Mouse (Mus musculus) heart, postnatal 4 days (tissue): ENCODE measurements around the gene Tnfrsf1b. TPM values are rescaled to one million over a fixed set of nuclear protein-coding genes. Genes with fewer than 3 reads are reported as not detected.

Experiments used
- DNase-seq: peaks from one replicate; pipeline ENCODE4 v3.0.0; 2021
- total RNA-seq, 2 experiments: library from RNA; stranded (reverse); gene quantifications; 2 replicates each; pipeline ENCODE4 v1.2.3; 2021

The Tnfrsf1b gene
- total RNA-seq, 2 experiments from 2014 or later: 4.5 to 5.0 TPM

DNA sequence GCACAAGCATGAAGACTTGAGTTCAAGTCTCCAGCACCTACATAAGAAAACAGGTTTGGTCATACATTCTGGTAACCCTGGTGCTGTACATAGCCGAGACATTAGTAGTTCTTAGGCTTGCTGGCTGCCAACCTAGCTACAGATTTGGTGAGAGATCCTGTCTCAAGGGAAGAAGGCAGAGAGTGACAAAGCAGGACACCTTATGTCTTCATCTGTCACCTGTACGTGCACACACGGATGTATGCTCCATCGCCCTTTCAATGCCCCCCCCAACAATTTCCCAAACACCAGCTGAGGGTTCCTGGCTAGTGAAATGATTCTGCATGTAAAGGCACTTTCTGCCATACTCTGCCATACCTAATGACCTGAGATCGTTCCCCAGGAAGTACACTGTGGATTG lies 9.5 kb upstream of the Tnfrsf1b start:
- no peak for DNase-seq

DNA sequence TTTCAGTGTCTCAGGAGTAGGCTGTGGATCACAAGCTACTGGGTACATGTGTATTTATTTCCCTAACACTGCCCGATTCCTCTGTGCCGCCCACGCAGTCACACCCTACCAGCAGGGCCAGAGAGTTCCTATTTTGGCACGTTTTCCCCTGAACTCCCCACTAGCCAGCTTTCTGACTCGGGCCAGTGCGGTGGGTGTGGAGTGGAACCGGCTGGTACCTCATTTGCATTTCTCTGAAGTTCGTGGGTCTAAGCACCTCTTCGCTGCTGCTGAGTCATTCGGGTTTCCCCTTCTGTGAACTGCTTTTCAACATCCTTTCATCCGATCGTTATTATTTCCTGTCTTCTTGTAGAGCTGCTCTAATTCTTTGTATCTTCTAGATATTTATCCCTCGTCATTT lies 7.7 kb upstream of the Tnfrsf1b start:
- DNase-seq: no peak

DNA sequence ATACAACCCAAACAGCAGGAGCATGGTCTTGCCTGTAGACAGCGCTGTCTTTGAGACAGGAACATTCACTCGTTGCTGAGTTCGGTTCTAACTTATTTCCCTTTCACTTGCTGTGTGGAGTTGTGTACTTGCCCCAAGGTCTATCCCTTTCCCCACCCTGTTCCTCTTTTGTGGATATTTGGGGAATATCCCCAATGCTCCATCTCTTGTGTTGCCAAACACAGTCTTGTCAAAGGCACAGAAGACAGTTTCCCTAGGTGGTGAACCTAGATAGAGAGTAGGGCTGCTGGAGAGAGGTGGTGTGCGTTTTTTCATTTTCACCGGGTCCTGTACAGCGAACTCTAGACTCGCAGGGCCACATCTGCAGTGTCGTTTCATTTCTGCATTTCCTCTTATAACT lies 5.9 kb upstream of the Tnfrsf1b start:
- DNase-seq: no peak

DNA sequence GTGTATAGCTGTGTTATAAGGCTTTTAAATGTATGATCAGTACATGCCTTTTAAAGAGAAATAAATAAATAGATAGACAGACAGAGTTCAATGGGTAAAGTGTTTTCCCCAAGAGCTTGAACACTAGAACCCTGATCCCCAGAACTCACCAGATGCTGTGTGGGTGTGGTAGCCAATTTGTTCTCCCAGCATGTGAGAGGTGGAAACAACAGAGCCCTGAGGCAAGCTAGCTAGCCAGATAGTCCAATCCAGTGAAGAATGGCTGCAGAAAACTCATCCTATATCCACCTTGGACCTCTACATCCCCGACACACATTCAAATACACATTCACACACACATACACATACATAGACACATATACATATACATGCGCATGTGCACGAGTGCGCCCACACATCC lies 4.9 kb upstream of the Tnfrsf1b start:
- DNase-seq: no peak

DNA sequence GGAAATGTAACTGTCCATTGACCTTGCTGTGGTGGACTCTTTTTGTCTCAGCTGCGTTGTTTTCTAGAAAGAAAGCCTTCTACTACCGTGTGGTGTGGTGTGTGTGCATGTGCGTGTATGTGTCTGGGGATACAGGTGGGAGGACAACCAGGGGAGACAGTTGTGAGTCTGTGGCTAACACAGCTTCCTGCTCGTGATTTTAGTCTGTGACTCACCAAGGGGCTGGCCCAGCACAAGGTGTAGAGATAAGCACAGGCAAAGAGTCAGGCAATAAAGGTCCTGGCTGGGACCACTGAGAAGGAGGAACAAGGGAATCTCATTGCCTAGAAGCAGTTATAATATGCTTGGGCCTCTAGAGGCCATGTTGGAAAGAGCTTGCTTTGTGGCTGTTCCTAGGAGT lies 3.3 kb upstream of the Tnfrsf1b start:
- DNase-seq: no peak

DNA sequence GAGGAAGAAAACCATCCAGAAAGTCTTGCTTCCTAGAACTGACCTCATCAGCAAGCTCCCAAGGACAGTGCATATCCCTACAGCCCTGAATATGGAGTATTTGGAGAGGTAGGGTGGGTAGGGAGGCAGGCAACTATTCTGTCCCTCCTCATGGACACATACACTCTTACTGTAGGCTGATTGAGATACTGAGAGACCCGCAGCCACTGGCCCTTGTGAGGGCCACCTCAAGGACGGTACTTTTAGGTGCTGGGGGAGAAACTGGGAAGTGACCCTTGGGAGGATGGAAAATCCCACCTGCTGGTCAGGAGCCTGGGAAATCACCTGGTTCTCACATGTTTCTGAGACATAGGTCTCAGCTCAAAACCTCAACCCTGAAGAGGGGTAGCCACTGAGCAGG lies 886 bp upstream of the Tnfrsf1b start:
- DNase-seq: no peak

DNA sequence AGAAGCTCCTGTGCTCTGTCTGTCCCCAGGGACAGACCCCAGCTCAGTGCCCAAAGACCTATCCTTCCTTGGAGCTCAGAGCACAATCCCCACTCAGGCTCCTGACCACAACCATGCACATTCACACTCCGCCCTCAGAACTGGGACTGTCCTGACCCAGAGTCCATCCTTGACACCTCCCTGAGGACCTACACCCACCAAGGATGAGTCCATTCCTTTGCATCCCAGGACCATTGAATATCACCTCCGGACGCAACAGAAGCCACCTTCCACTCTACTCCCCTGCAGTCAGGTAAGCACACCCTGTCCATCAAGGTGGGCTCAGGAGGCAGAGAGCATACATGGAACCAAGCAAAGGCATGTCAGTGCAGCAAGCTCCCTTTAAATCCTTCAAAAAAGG lies 1.1 kb downstream of the Tnfrsf1b start:
- no peak for DNase-seq

DNA sequence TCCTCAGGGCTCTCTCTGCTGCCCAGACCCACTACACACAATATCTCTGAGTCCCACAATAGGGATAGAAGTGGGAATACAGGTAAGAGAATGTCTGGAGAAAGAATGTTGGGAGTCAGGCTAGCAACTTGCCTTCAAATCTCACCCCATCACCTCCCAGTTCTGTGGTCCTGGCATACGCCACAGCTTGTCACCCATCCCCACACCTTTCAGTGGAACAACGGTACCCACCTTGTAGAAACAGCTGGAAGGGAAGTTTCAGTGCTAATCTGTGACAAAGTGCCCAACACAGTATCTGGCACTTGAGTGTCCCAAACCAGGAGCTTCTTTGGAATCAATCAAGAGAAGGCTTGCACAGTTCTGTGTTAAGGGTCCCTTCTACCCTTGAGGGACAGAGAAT lies 2.0 kb downstream of the Tnfrsf1b start:
- no peak for DNase-seq

DNA sequence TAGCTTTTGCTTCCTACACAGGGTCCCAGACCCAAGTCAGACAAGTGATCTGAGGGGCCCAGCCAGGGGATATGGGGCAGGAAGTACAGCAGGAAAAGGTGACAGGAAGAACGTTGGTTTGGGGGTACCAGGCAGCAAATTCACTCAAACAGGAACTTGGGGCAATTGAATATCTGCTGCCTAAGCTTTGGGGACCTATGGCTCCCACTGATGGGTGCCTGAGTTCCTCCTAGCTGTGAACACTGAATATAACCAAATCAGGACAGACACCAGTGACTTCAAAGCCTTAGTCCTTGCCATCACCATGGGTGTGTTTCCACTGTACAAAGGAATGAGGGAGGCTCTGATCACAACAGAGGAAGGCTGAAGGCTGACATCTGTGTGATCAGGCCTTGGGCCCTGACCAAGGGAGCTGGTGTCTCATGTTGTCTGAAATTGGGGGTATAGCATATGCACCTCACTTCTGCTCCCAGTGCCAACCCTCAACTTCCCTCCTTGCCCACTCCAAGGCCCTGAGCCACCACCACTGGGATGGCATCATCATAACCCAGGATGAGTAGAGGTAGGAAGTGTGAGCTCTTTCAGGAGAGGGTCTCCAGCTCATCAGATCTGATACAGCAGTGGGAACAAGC lies 3.8 kb downstream of the Tnfrsf1b start:
- DNase-seq: no peak

DNA sequence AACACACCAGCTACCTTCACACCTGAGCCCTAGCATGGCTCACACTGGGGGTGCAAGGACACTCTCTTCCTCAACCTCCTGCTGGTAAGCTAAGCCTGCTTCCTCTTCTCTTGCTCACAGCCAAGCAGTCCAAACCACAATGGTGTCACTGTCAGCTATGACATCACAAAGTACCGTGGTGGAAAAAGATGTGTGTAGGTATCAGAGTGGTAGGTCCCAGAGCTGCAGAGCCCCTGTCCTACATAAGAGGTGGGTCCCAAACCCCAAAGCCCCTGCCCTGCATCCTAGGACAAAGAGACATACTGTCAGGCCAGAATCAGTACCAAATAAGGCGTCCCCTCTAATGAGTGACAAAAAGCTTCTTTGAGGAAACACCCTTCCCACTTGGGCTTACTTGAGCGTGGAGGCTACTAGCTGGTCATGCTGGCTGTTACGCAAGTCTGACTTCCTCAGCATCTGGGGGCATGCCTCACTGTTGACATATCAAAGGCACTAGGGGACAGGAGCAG lies 5.9 kb downstream of the Tnfrsf1b start:
- DNase-seq: no peak

DNA sequence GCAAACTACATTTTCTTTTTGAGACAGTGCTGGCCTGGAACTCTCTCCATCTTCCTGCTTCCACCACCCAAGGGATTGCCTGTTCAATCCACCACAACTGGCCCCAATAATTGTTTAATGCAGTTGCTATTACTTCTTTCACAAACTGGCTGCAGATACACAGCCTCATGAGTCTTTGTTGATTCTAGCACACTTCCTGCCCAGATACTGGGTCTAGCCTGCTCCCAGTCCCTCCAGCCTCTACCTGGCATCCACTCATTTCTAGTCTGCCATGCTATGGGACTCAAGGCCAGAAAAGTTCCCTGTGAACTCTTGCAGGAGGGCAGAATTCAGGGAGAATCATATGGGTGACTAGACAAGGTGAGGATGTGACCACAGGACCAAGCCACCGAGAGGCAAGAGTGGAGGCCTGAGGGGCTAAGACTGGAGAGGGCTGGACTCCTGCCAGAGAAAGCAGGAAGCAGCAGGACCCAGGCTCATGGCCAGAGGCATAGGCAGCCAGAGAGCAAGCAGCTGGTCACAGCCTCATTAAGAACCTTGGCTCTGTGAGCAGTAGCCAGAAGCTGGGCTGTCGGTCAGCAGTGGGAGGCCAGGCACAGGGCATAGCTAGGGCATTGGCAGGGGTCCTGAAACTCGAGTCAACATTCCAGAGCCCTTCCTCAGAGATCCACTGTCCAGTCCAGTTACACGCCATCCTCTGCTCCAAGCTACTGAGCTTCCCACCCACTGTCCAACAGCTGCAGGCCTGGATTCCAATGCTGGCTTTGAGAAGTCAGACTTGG lies 7.4 kb downstream of the Tnfrsf1b start:
- DNase-seq: peak; percentile 86

DNA sequence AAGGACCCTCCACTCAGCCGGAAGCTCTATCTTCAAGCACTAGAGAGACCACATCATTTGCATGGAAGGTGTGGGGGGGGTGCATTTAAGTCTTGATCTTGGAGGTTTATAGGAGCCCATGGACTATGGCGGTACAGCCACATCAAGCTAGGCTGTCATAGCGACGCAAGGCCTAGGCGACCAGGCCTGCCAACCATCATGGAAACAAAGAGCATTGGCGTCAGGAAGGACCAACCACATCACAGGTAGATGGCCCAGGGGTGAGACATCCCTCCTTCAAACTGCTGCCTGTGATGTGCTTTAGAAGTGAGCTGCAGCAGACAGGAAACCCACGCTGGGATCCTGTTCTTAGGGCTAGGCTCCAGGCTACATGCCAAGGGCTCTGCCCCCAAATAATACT lies 10.6 kb downstream of the Tnfrsf1b start:
- DNase-seq: no peak

DNA sequence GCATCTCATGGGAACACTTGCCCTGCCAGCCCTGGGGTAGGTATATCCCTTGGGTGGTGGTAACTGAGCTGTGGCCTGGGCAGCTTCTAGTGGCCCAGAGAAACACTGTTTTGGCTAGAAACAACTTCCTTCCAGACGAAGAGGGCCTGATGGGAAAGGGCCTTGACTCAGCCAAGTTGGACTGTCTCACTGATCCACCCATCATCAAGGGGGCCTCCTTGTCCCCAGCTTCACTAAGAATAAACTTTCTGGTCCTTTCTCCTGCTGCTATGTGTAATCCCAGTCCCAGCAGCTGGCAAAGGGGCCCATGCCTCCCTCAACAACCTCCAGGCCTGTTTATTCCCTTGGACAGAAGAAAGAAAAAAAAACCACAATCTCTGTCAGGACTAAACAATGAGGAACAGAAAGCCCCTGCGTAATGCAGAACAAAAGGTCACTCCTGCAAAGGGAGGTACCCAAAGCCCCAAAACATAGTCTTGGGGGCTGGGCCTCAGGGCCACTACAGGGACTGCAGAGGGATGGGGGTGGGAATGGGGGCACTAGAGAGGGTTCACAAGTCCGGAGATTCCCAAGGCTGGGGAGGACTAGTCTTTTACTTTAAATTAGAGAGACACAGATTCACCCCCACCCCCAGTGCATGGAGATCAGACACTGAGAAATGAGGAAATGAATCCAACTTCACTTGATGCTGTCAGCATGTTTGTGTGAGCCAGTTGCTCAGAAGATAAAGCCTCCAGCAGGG lies 13.0 kb downstream of the Tnfrsf1b start:
- no peak for DNase-seq

DNA sequence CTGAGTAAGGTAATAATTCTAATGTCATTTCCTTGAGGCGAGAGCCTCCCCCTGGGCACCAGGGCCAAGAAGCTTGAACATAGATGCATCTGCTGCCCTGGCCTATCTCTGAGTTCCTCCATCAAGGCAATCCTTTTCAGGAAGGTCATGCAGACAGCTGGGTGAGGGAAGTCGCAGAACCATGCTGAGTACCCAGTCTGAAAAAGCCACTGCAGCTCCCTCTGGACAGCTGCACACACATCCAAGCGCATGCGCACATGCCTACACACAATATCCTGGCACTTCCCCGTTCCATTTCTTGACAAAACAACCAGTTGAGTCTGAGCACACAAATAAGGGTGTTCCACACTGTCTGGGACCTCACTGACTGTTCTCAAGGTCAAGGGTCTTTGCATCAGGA lies 14.9 kb downstream of the Tnfrsf1b start:
- DNase-seq: no peak

DNA sequence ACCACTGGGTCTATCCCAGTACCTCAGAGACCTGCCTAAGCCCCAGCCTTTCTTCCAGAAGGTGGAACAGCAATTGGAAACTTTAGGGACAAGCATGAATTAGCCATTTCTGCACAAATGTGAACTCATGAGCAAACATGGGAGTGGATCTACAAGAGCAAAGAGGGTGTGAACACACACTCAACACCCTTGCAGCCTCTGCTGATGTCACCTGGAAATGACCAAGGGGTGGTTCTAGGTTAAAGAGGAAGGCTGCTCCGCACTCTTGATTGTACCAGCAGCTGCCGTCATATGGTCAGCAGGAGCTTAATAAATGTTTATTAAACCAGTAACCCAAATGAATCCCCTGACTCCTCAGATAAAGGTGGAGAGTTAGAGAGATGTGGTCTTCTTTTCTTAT lies 16.0 kb downstream of the Tnfrsf1b start:
- no peak for DNase-seq

DNA sequence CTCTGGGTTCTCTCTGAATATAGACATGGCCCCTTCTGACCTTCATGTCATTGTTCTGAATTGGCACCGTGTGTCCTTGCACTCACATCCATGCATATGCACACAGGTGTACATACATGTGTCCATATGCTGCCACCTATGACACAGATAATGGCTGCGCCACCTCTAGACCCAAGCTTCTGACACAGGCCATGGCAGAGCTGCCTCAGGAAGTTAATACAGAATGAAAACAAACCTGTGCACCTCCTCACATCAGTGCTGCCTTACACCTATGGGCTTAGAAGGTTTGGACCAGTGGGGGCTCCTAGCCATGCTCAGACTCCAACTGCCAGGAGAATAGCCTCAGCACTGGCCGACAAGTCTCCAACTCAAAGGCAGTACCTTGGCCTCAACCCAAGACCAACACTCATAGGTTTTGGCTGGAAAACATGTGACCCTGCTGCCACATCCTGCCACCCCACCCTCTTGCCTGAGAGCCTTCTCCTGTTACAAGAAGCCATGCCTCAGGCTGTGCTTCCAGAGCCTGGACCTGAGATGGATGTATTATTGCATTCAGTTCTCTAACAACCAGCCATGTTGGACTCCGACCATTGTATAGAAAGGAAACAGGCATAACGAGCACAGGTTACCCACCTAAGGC lies 17.0 kb downstream of the Tnfrsf1b start:
- peak; percentile 36 for DNase-seq

DNA sequence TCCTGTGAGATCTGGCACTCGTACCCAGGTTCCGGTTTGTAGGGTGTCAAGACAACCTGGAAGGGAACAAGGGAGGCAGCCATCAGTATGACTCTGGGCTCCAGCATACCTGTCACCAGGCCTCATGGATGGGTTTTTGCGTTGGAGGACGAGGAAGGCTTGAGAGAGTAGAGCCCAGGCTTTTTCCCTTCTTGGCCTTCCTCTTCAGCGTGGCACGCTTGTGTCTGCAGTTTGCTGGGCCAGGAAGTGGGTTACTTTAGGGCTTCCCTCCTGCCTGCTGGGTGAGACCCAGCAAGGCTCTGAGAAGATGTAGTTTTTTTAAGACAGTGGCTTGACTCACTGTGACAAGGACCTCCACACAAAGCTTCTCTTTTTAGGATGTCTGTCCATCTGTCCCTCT lies 17.6 kb downstream of the Tnfrsf1b start:
- DNase-seq: no peak

DNA sequence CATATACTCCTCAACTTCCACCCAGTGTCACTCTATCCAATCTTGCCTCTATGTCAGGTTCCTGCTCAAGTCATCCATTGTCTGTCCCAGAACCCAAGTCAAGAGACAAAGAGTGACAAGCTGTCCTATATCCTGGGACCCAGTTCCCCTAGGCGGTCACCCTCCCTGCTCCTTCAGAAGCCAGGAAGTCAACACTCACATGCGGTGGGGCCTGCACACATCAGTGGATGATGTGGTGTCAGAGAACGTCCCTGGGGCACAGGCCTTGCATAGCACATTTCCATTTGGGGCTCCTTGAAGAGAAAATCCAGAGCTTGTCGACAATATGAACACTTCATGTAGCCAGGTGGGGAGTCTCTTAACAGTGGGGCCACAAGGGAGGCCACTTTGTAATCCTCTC lies 22.1 kb downstream of the Tnfrsf1b start:
- DNase-seq: no peak

DNA sequence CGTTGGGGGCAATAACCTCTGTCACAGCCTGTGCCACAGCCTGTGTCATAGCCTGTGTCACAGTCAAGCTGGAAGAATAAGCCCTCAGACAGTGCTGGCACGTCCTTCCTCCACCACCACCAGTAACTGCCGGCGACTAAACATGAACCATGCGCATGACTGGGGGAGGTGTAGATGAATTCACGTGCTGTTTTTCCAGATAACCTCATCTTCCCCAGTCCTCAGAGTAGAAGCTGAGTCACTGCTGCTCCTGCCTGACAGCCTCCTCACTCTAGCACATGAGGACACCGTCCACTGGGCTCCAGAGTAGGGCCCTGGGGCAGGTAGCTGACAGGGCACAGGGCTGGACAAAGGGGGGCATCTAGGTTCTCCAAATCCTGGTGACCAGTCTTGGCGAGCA lies 24.6 kb downstream of the Tnfrsf1b start:
- DNase-seq: no peak

DNA sequence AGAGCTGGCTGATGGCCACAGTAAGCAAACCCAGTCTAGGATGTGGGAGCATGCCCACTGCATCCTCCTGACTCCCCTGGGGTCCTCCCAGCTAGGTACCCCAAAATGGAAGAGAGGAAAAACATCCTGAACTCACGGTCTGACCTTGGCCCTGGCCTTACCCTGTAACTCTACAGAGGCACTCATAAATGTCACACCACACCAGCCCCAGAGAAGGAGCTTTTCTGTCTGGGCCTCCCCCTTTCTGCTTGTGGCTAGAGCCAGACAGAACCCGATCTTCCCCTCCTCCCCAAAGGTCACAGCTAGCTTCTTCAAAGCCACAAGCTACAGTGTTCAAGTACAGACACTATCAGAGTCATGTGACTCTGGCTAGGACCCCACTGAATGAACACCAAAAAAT lies 25.3 kb downstream of the Tnfrsf1b start:
- no peak for DNase-seq

DNA sequence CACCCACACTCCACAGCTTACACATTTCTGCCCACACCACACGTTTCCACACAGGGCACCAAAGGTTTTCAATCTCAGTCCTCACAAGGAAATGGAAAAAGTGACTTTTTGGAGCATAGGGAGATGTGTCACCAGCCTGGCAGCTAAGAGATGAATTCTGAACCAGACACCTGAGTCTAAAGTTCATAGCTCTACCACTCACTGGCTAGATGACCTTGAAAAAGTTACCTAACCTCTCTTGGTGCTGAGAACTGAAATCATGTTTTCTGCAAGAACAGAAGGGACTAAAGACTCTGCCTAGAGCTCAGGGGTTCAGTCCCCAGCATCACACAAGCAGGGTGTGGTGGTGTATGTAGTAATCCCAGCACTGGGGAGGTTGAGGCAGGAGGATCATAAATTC lies 26.7 kb downstream of the Tnfrsf1b start:
- no peak for DNase-seq

DNA sequence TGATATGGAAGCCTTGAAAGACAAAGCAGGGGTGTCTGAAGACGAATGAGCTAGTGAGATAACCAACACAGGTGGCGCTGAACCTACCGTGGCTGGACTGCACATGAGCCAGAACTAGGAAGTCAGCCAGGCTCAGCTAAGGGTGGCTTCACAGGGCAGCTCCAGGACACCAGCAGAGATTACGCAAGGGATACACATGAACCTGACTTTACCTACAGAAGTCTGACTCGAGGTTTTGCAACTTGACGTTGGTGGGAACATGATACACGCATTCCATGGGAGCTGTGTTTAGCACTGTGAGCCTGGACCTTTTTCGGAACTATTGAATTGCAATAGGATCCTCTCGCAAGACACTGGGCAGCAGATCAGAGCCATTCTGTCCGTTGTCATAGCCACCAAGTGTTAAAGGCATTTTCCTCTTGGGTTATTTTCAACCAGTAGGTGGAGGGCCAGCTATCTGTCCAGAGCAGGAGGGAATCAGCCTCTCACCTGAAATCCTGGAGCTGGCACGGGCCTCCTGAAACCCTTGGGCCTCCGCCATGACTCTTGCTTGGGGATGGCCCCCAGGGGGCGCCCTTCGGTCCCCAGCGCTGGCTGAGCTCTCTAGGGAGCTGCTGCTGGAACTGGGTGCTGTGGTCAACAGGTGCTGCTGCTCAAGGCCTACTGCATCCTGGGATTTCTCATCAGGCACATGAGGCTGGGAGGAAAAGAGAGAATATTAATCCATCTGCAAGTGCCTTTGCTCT lies 27.3 kb downstream of the Tnfrsf1b start:
- DNase-seq: peak; percentile 52
